In the genomic region with DNA sequence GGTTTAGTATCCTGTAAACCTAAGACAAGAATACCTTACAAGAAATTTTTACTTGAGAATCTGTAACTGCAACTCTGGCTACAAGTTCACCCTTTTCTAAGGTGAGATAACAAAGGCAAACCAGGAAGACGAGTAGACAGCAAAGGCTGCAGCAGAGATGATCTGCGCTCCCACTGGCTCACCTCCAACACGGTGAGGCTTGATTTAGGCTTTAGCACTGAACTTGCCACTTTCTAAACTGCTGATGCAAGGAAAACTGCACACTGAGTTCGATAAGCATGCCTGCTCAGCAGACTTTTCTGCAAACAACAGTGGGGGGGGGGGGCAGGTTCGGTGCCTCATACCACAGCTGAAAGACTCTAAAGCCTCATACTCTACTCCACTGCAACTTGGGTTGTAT, we compare ENCODE assay signal across 16 mouse cellular contexts. TPM values are rescaled to one million over a fixed set of nuclear protein-coding genes. Genes with fewer than 3 reads are reported as not detected.
"Had no signal": no experiment of that assay in that cellular context is flagged by ENCODE, and none has a peak within 500 bp of the region (broad histone marks: within the 10 kb centered on the region; RNA-seq: fewer than 3 reads in every experiment).

No protein-coding gene starts in this region.

RNA-seq across cellular contexts. Expression of a gene that starts 17.2 kb away (rescaled TPM):
- total RNA-seq: gastrocnemius, adult 8-10 months; gastrocnemius, postnatal 14 days; gastrocnemius, postnatal 36 days; hindbrain, postnatal 0 days; layer of hippocampus, adult 18-20 months; layer of hippocampus, postnatal 36 days; left cerebral cortex, postnatal 10 days; left cerebral cortex, postnatal 4 days had no signal
- polyA plus RNA-seq: forebrain, embryonic 15.5 days; forebrain, postnatal 0 days; heart, embryonic 11.5 days; heart, postnatal 0 days; hindbrain, embryonic 11.5 days; hindbrain, embryonic 13.5 days; limb, embryonic 11.5 days; limb, embryonic 15.5 days had no signal
